Mouse (Mus musculus) T-helper 1 cell (primary cell): ENCODE data around the gene Adprhl2.

ENCODE experiments used
- in situ Hi-C: fragments of 300-600 bp; cut with MboI, MseI; formaldehyde crosslinking; loops from one replicate; pipeline ENCODE4 v1.15.1; 2025; ENCODE audit warnings: high pct_unique_total_duplicates

The Adprhl2 gene

DNA sequence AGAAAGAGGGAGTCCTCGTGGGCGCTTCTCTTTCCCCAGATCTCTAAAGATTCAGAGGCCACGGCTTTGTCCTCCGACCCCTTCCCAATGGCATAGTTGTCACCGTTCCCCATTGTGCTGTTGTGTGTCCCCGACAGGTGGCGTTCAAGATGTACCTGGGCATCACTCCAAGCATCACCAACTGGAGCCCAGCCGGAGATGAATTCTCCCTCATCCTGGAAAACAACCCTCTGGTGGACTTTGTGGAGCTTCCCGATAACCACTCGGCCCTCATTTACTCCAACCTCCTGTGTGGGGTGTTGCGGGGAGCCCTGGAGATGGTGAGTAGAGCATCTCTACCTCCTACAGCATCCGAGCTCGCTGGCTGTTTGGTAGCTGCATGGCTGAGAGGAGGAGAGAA, 47.8 kb downstream of the Adprhl2 start:
- in situ Hi-C loops, result no loop called here

DNA sequence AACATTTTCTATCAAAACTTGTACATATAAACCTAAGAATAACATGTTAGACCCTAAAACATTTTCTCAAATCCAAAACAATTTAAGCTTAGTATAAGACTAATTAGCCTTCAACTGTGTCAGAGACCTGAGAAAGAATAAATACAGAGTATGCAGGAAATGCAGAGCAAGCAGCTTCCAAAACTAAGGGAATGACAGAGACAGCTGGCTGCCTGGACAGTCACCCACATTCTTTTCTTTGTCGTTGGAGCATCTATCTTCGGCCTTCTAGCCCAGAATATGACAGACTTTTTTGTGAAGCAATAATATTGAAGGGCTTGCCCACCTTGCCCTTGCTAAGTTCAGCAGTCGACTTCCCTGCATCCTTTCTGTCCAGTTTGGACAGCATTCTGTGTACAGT, 52.2 kb downstream of the Adprhl2 start:
- in situ Hi-C loops, result no loop called here
